Mouse (Mus musculus) kidney, postnatal 25 days (tissue): ENCODE measurements around the gene Selenov.

Source experiments
- DNase-seq, 2 experiments: peaks; one replicate each; pipeline ENCODE4 v3.0.0; 2021; ENCODE audit warnings: mixed read lengths in 2 of 2

Gene Selenov

GRCm38 (mm10) chr7:28290165-28290564 is 821 bp downstream of the Selenov start:
- DNase-seq: no peak

- DNase-seq: no peak
Measured at GRCm38 (mm10) chr7:28280630-28281029, 10.4 kb downstream of the Selenov start.

- DNase-seq: peak in 1 of 2 experiments; percentile 45
Measured at GRCm38 (mm10) chr7:28278279-28278652, 12.7 kb downstream of the Selenov start.

GRCm38 (mm10) chr7:28277615-28278278 is 13.2 kb downstream of the Selenov start, which contains the start of gene Eid2b:
Eid2b (plus strand) TSS chr7:28277739.
- DNase-seq: peak; percentile 95 to 97

GRCm38 (mm10) chr7:28277237-28277614 is 13.8 kb downstream of the Selenov start:
- no peak for DNase-seq

GRCm38 (mm10) chr7:28271761-28272160 is 19.2 kb downstream of the Selenov start:
- DNase-seq: no peak

GRCm38 (mm10) chr7:28269355-28269754 is 21.6 kb downstream of the Selenov start:
- DNase-seq: no peak

GRCm38 (mm10) chr7:28268576-28268975 is 22.4 kb downstream of the Selenov start:
- DNase-seq: no peak

GRCm38 (mm10) chr7:28268042-28268531 is 22.9 kb downstream of the Selenov start:
- peak; percentile 58 to 77 for DNase-seq

GRCm38 (mm10) chr7:28267129-28268041 is 23.6 kb downstream of the Selenov start, which contains the start of gene Eid2:
Eid2 (plus strand) TSS chr7:28267881.
- DNase-seq: peak; percentile 76 to 87

GRCm38 (mm10) chr7:28265391-28265790 is 25.6 kb downstream of the Selenov start:
- no peak for DNase-seq

- DNase-seq: peak; percentile 81 to 84
Measured at GRCm38 (mm10) chr7:28263786-28264185, 27.2 kb downstream of the Selenov start.

- no peak for DNase-seq
Measured at GRCm38 (mm10) chr7:28262861-28263260, 28.1 kb downstream of the Selenov start.

- no peak for DNase-seq
Measured at GRCm38 (mm10) chr7:28255476-28255875, 35.5 kb downstream of the Selenov start.

- no peak for DNase-seq
Measured at GRCm38 (mm10) chr7:28254591-28254990, 36.4 kb downstream of the Selenov start.

- no peak for DNase-seq
Measured at GRCm38 (mm10) chr7:28251976-28252375, 39.0 kb downstream of the Selenov start.

GRCm38 (mm10) chr7:28248957-28249356 is 42.0 kb downstream of the Selenov start:
- DNase-seq: no peak

- peak in 1 of 2 experiments; percentile 1 for DNase-seq
Measured at GRCm38 (mm10) chr7:28243943-28244342, 47.0 kb downstream of the Selenov start.
